Mouse (Mus musculus) intestine, postnatal 0 days (tissue): Measurements from ENCODE around the gene C4b. TPM values are rescaled to one million over a fixed set of nuclear protein-coding genes. Genes with fewer than 3 reads are reported as not detected.
"Not testable (repeated sequence)": the region's sequence is repeated elsewhere in the genome, so short reads cannot be mapped to it uniquely, and the experiment has no call there.

Experiments
- ATAC-seq: fragments of 200-750 bp; cut with Nextera tagmentation; 2 replicates; pipeline ENCODE4 v1.8.0; 2017; ENCODE audit warnings: mild to moderate bottlenecking, moderate TSS enrichment, moderate library complexity
- H3K27ac ChIP-seq: fragments of 300-500 bp; sonication (generic); 2 replicates; pipeline ENCODE4 v1.5.1; 2014; ENCODE audit warnings: mild to moderate bottlenecking, low read depth, low read length, moderate library complexity
- H3K27me3 ChIP-seq: fragments of 300-500 bp; sonication (generic); replicated peaks from 2 replicates; pipeline ENCODE4 v1.6.1; 2014; ENCODE audit warnings: low read length, mixed read lengths; ENCODE audit not compliant: control insufficient read depth, insufficient read depth
- H3K36me3 ChIP-seq: fragments of 300-500 bp; sonication (generic); 2 replicates; pipeline ENCODE4 v1.6.1; 2014; ENCODE audit warnings: mild to moderate bottlenecking, moderate library complexity; ENCODE audit not compliant: control insufficient read depth, insufficient read depth
- H3K4me1 ChIP-seq: fragments of 300-500 bp; sonication (generic); replicated peaks from 2 replicates; pipeline ENCODE4 v1.6.1; 2014; ENCODE audit warnings: antibody characterized with exemption, low read length, mixed read lengths; ENCODE audit not compliant: control insufficient read depth, insufficient read depth
- H3K4me2 ChIP-seq: fragments of 300-500 bp; sonication (generic); replicated peaks from 2 replicates; pipeline ENCODE4 v1.6.1; 2014; ENCODE audit warnings: low read depth, mild to moderate bottlenecking, moderate library complexity
- H3K4me3 ChIP-seq: fragments of 300-500 bp; sonication (generic); 2 replicates; pipeline ENCODE4 v1.5.1; 2014; ENCODE audit warnings: low read depth, low read length
- H3K9ac ChIP-seq: fragments of 300-500 bp; sonication (generic); 2 replicates; pipeline ENCODE4 v1.6.1; 2014; ENCODE audit warnings: mild to moderate bottlenecking, low read depth, low read length
- H3K9me3 ChIP-seq: fragments of 300-500 bp; sonication (generic); 2 replicates; pipeline ENCODE4 v1.6.1; 2016; ENCODE audit warnings: mixed run types; ENCODE audit not compliant: control insufficient read depth
- CTCF ChIP-seq: sonication (generic); IDR thresholded peaks from 2 replicates; pipeline ENCODE4 v1.5.1; 2016; ENCODE audit warnings: low read depth, mild to moderate bottlenecking, control low read depth, antibody characterized with exemption, moderate library complexity
- WGBS: fragments of 180-500 bp; shearing (Covaris S2); extraction: QIAGEN DNeasy Blood & Tissue Kit; methylation state at CpG from one replicate; pipeline ENCODE4 v1.1.7; 2014; 5-methylcytosine and 5-hydroxymethylcytosine counted together
- polyA plus RNA-seq: library from polyadenylated mRNA; unstranded; fragments of >200 nt; fragmentation: Nextera tagmentation; extraction: Ambion mirVana; gene quantifications from 2 replicates; pipeline ENCODE4 v1.2.1, GENCODE M21; 2015

Gene C4b
- polyA plus RNA-seq, 1 experiment from 2014 or later: 1.2 TPM

DNA sequence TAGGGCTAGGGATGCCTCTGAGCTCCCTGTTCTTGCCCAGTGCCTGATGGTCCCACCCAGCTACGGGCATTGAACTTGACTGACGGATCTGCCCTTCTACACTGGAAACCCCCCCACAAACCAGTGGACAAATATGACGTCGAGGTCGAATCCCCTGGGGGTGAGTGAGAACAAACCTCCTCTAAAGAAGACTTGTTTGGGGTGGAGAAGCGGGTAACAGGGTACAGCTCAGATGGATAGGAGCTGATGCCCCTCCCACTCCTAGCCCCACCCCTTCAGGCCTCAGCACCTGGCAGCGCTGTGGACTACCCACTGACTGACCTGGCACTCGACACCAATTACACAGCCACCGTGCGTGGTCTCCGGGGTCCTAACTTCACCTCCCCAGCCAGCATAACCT, 26.3 kb downstream of the C4b start:
- H3K27me3 ChIP-seq: no peaks in the 10 kb centered on the region
- H3K9ac ChIP-seq: no peak overlapping the region
- H3K27ac ChIP-seq: no peak overlapping the region
- no peaks in the 10 kb centered on the region for H3K9me3 ChIP-seq
- H3K4me3 ChIP-seq: no peak overlapping the region
- no peaks in the 10 kb centered on the region for H3K36me3 ChIP-seq
- TF ChIP-seq CTCF: no peak
- H3K4me2 ChIP-seq: no peak overlapping the region
- 78% methylated on average over 11 of the region's 11 CpGs for WGBS
- no peaks in the 10 kb centered on the region for H3K4me1 ChIP-seq
- no peak for ATAC-seq

- H3K27me3 ChIP-seq: no peaks in the 10 kb centered on the region
- no peak overlapping the region for H3K4me2 ChIP-seq
- H3K27ac ChIP-seq: no peak overlapping the region
- H3K9me3 ChIP-seq: no peaks in the 10 kb centered on the region
- no peak overlapping the region for H3K4me3 ChIP-seq
- ATAC-seq: no peak
- no peak for TF ChIP-seq CTCF
- no peaks in the 10 kb centered on the region for H3K36me3 ChIP-seq
- 84% methylated on average over 15 of the region's 15 CpGs for WGBS
- H3K9ac ChIP-seq: no peak overlapping the region
- H3K4me1 ChIP-seq: no peaks in the 10 kb centered on the region
Observed at GRCm38 (mm10) chr17:34716247-34716646, 27.4 kb downstream of the C4b start.

DNA sequence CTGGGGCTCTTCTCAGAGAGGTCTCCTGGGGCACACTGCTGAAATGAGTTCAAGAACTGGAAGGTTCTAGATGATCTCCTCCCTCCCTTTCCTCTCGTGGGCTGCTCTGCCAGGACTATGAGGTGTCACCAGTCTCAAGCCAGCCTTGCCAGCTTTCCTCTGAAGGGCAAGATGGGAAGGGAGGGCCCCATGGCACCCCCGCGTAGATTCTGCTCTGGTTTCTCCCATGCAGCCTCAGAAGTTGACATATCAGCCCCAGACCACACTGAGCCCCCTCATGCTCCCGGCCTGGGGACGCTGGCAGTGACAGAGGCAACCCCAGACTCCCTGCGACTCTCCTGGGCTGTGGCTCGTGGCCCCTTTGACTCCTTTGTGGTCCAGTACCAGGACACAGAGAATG, 28.2 kb downstream of the C4b start:
- not testable (repeated sequence) for H3K4me2 ChIP-seq, H3K9ac ChIP-seq, H3K27me3 ChIP-seq, ATAC-seq, H3K36me3 ChIP-seq, H3K27ac ChIP-seq, H3K9me3 ChIP-seq, H3K4me3 ChIP-seq, H3K4me1 ChIP-seq
- WGBS: 78% methylated on average over 7 of the region's 7 CpGs

- 78% methylated on average over 5 of the region's 5 CpGs for WGBS
Observed at GRCm38 (mm10) chr17:34714908-34715445, 28.7 kb downstream of the C4b start.

GRCm38 (mm10) chr17:34714181-34714907, 29.3 kb downstream of the C4b start:
- not testable (repeated sequence) for ATAC-seq, H3K27me3 ChIP-seq
- WGBS: 71% methylated on average over 9 of the region's 9 CpGs

More at GRCm38 (mm10) chr17:34714908-34715445, 28.7 kb downstream of the C4b start:
- H3K9ac ChIP-seq, H3K4me2 ChIP-seq, H3K4me3 ChIP-seq, H3K27me3 ChIP-seq, H3K27ac ChIP-seq, ATAC-seq, H3K9me3 ChIP-seq, H3K36me3 ChIP-seq, H3K4me1 ChIP-seq: not testable (repeated sequence)

DNA sequence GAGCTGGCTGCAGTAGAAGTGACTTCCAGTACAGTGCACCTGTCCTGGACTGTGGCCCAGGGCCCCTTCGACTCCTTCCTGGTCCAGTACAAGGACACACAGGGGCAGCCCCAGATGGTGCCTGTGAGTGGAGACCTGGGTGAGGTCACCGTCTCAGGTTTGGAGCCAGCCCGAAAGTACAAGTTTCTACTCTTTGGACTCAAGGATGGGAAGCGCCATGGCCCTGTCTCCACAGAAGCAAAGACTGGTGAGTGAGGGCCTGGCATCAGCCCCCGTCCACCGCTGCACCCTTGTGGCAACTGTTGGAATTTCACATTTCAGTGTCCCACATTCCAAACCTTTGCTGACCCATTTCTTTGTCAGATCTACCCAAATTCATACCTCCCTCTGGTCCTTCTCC, 30.7 kb downstream of the C4b start:
- 40% methylated on average over 6 of the region's 6 CpGs for WGBS

More at GRCm38 (mm10) chr17:34714181-34714907, 29.3 kb downstream of the C4b start:
- H3K9ac ChIP-seq, H3K4me2 ChIP-seq, H3K4me1 ChIP-seq, H3K36me3 ChIP-seq, H3K4me3 ChIP-seq, H3K9me3 ChIP-seq, H3K27ac ChIP-seq: not testable (repeated sequence)

GRCm38 (mm10) chr17:34706476-34706875, 37.2 kb downstream of the C4b start:
- H3K36me3 ChIP-seq, H3K9ac ChIP-seq, H3K9me3 ChIP-seq, H3K27ac ChIP-seq, H3K4me3 ChIP-seq, ATAC-seq, H3K4me1 ChIP-seq, H3K27me3 ChIP-seq, H3K4me2 ChIP-seq: not testable (repeated sequence)
- WGBS: 65% methylated on average over 2 of the region's 2 CpGs

More for the DNA sequence above, 30.7 kb downstream of the C4b start:
- Histone ChIP-seq H3K27me3 (no peaks in the 10 kb centered on the region), H3K4me3 (no peak overlapping the region), H3K27ac (no peak overlapping the region), H3K36me3 (no peaks in the 10 kb centered on the region), H3K9ac (no peak overlapping the region), H3K4me1 (no peaks in the 10 kb centered on the region), H3K9me3 (no peaks in the 10 kb centered on the region), H3K4me2 (no peak overlapping the region)
- peak; percentile 79 for TF ChIP-seq CTCF
- peak; percentile 35 for ATAC-seq
